Comparison of ENCODE assay signal across 9 mouse cellular contexts in genomic region chr6:118791921-118792368, GRCm38 (mm10).
DNase-seq lines count a peak whose midpoint lies in the region; ATAC-seq lines count a peak whose summit lies in the region.
"Had no signal": no experiment of that assay in that cellular context is flagged by ENCODE, and none has a peak within 500 bp of the region (broad histone marks: within the 10 kb centered on the region; RNA-seq: fewer than 3 reads in every experiment).

No protein-coding gene starts in this region.

- DNase-seq in forebrain, embryonic 10.5 days (ENCODE audit: extremely low spot score, low spot score): no peak
- peak; percentile 95 to 96 for DNase-seq in cerebellum, postnatal 10 days
- DNase-seq in heart, embryonic 10.5 days (ENCODE audit: low spot score): no peak
- peak; percentile 37 to 52 for DNase-seq in layer of hippocampus, adult 8-10 months (ENCODE audit: low spot score in 2 of 2)
- peak; percentile 59 for DNase-seq in midbrain, embryonic 11.5 days (ENCODE audit: low spot score, missing footprints)
- DNase-seq in testis, postnatal 14 days (ENCODE audit: low spot score): peak; percentile 21

- peak; percentile 66 for ATAC-seq in forebrain, embryonic 13.5 days
- no peak for ATAC-seq in midbrain, embryonic 11.5 days (ENCODE audit: low FRiP score)
- no peak for ATAC-seq in erythroblast, adult 5-6 weeks (replicated peaks; ENCODE audit: low FRiP score, poor library complexity, severe bottlenecking)

- H3K4me2 ChIP-seq in forebrain, embryonic 13.5 days: peak overlapping the region; percentile 19; the same call in 1 of the 2 replicates
- no peak overlapping the region for H3K4me2 ChIP-seq in midbrain, embryonic 11.5 days

- H3K9me3 ChIP-seq in forebrain, embryonic 13.5 days (replicated peaks): no peaks in the 10 kb centered on the region
- H3K9me3 ChIP-seq in forebrain, embryonic 10.5 days: no peaks in the 10 kb centered on the region
- H3K9me3 ChIP-seq in heart, embryonic 10.5 days: no peaks in the 10 kb centered on the region
- H3K9me3 ChIP-seq in midbrain, embryonic 11.5 days (ENCODE audit: control insufficient read depth, low read length): no peaks in the 10 kb centered on the region

- H3K9ac ChIP-seq in forebrain, embryonic 13.5 days: no peak overlapping the region
- no peak overlapping the region for H3K9ac ChIP-seq in midbrain, embryonic 11.5 days (ENCODE audit: low read length)

- H3K36me3 ChIP-seq in forebrain, embryonic 13.5 days (ENCODE audit: poor library complexity, severe bottlenecking): no peaks in the 10 kb centered on the region
- no peaks in the 10 kb centered on the region for H3K36me3 ChIP-seq in forebrain, embryonic 10.5 days (replicated peaks)
- H3K36me3 ChIP-seq in heart, embryonic 10.5 days: no peaks in the 10 kb centered on the region
- no peaks in the 10 kb centered on the region for H3K36me3 ChIP-seq in midbrain, embryonic 11.5 days (ENCODE audit: control insufficient read depth, insufficient read depth, low read length)

- no peaks in the 10 kb centered on the region for H3K27me3 ChIP-seq in forebrain, embryonic 13.5 days
- H3K27me3 ChIP-seq in forebrain, embryonic 10.5 days (ENCODE audit: poor library complexity, severe bottlenecking): no peaks in the 10 kb centered on the region
- H3K27me3 ChIP-seq in heart, embryonic 10.5 days (ENCODE audit: insufficient read depth, poor library complexity, severe bottlenecking): no peaks in the 10 kb centered on the region
- H3K27me3 ChIP-seq in midbrain, embryonic 11.5 days (ENCODE audit: control insufficient read depth, insufficient read depth, low read length): no peaks in the 10 kb centered on the region

- 37% methylated on average over 5 of the region's 5 CpGs for WGBS in forebrain, embryonic 13.5 days
- 75% methylated on average over 5 of the region's 5 CpGs for WGBS in forebrain, embryonic 10.5 days
- 21% methylated on average over 5 of the region's 5 CpGs for WGBS in heart, embryonic 10.5 days
- 59% methylated on average over 5 of the region's 5 CpGs for WGBS in midbrain, embryonic 11.5 days

- peak overlapping the region; percentile 45; the same call in 1 of the 2 replicates for H3K27ac ChIP-seq in forebrain, embryonic 13.5 days
- no peak overlapping the region for H3K27ac ChIP-seq in forebrain, embryonic 10.5 days
- peak overlapping the region; percentile 39; the same call in 1 of the 2 replicates for H3K27ac ChIP-seq in heart, embryonic 10.5 days
- no peak overlapping the region for H3K27ac ChIP-seq in midbrain, embryonic 11.5 days (ENCODE audit: low read depth, low read length)

- H3K4me1 ChIP-seq in forebrain, embryonic 13.5 days: peaks cover 22% of the 10 kb centered on the region
- peaks cover 11% of the 10 kb centered on the region; the same call in 1 of the 2 replicates for H3K4me1 ChIP-seq in forebrain, embryonic 10.5 days
- H3K4me1 ChIP-seq in heart, embryonic 10.5 days: peaks cover 55% of the 10 kb centered on the region
- peaks cover 6% of the 10 kb centered on the region; the same call in 1 of the 2 replicates for H3K4me1 ChIP-seq in midbrain, embryonic 11.5 days (ENCODE audit: control insufficient read depth, insufficient read depth, low read length)

- no peak overlapping the region for H3K4me3 ChIP-seq in forebrain, embryonic 13.5 days
- no peak overlapping the region for H3K4me3 ChIP-seq in forebrain, embryonic 10.5 days
- no peak overlapping the region for H3K4me3 ChIP-seq in heart, embryonic 10.5 days
- no peak overlapping the region for H3K4me3 ChIP-seq in midbrain, embryonic 11.5 days (ENCODE audit: low read depth, low read length)
- H3K4me3 ChIP-seq: megakaryocyte, embryonic 14.5 days had no signal

Comparison
In these comparisons a context has a peak if more than half of its experiments do, and no peak if none do; other contexts are left out.
1. H3K27ac ChIP-seq: peak in forebrain, embryonic 13.5 days (single experiment) and heart, embryonic 10.5 days (single experiment); none in forebrain, embryonic 10.5 days (single experiment) and midbrain, embryonic 11.5 days (single experiment).
2. DNase-seq: peak in cerebellum, postnatal 10 days (2 of 2), layer of hippocampus, adult 8-10 months (2 of 2), midbrain, embryonic 11.5 days (single experiment) and testis, postnatal 14 days (single experiment); none in forebrain, embryonic 10.5 days (single experiment) and heart, embryonic 10.5 days (single experiment).